Mouse (Mus musculus) liver, embryonic 11.5 days (tissue): ENCODE measurements at regions not wholly inside any gene's neighbourhood (a gene's known extent, or its start where the extent isn't known, plus 50 kb on each side); places are given as distances from the start of the nearest gene placed in this dataset.

ENCODE experiments used
- ATAC-seq: fragments of 200-750 bp; cut with Nextera tagmentation; replicated peaks from 2 replicates; pipeline ENCODE4 v1.8.0; 2017; ENCODE audit warnings: moderate number of reproducible peaks, mild to moderate bottlenecking, moderate TSS enrichment, moderate library complexity; ENCODE audit not compliant: low FRiP score
- DNase-seq: peaks from one replicate; pipeline ENCODE4 v3.0.0-alpha.2; 2017; ENCODE audit warnings: low spot score
- H3K27ac ChIP-seq: fragments of 300-500 bp; sonication (generic); 2 replicates; pipeline ENCODE4 v1.5.1; 2014; ENCODE audit warnings: mild to moderate bottlenecking, low read depth, low read length, control low read depth
- H3K27me3 ChIP-seq: fragments of 300-500 bp; sonication (generic); replicated peaks from 2 replicates; pipeline ENCODE4 v1.6.1; 2014; ENCODE audit warnings: low read length, mixed read lengths; ENCODE audit not compliant: control insufficient read depth, insufficient read depth
- H3K36me3 ChIP-seq: fragments of 300-500 bp; sonication (generic); 2 replicates; pipeline ENCODE4 v1.6.1; 2014; ENCODE audit warnings: mild to moderate bottlenecking, low read length, moderate library complexity, mixed read lengths; ENCODE audit not compliant: control insufficient read depth, insufficient read depth
- H3K4me1 ChIP-seq: fragments of 300-500 bp; sonication (generic); replicated peaks from 2 replicates; pipeline ENCODE4 v1.6.1; 2014; ENCODE audit warnings: low read length, mixed read lengths; ENCODE audit not compliant: control insufficient read depth, insufficient read depth
- H3K4me2 ChIP-seq: fragments of 300-500 bp; sonication (generic); 2 replicates; pipeline ENCODE4 v1.6.1; 2014; ENCODE audit warnings: mild to moderate bottlenecking, control low read depth, moderate library complexity
- H3K4me3 ChIP-seq: fragments of 300-500 bp; sonication (generic); 2 replicates; pipeline ENCODE4 v1.5.1; 2014; ENCODE audit warnings: low read depth, low read length, control low read depth
- H3K9ac ChIP-seq: fragments of 300-500 bp; sonication (generic); 2 replicates; pipeline ENCODE4 v1.6.1; 2014; ENCODE audit warnings: low read depth, low read length, control low read depth
- H3K9me3 ChIP-seq: fragments of 300-500 bp; sonication (generic); 2 replicates; pipeline ENCODE4 v1.6.1; 2016; ENCODE audit warnings: low read length, inconsistent platforms, mixed read lengths; ENCODE audit not compliant: control insufficient read depth
- WGBS: fragments of 180-500 bp; shearing (Covaris S2); extraction: QIAGEN DNeasy Blood & Tissue Kit; methylation state at CpG from one replicate; pipeline ENCODE4 v1.1.7; 2014; 5-methylcytosine and 5-hydroxymethylcytosine counted together

DNA sequence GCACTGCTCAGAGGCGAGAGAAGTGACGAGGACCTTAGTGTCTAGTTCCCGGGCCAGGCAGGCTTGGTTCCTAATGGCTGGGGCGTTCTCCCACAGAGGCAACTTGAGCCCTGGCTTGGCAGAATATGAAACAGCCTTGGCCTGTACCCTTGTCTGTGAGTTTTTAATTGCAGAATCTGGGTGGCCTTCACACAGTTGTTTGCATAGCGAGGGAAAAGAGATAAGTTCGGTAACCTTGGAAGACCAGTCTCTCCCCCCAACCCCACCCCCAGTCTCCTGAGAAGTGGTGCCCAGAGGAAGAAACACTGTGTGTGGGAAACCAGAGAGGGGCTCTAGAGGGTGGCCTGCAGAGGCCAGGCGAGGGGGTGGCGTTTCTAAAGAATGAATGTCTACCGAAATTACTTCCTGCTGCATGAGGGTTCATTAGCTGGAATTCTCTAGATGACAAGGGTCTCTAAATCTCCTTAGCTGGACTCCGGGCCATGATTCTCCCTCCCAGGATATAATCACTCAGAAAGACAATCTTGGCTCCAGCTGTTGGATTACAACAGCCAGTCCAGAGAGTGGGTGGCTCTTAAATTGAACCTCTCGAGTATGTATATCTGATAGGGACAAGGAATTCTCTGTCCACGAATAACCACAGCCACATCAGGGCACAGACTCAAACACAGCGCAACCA, 142.8 kb downstream of the Gm10260 start:
- no peak overlapping the region for H3K4me3 ChIP-seq
- no peaks in the 10 kb centered on the region for H3K27me3 ChIP-seq
- DNase-seq, result no peak
- WGBS, result 53% methylated on average over 13 of the region's 13 CpGs
- peaks cover 3% of the 10 kb centered on the region; the same call in 1 of the 2 replicates for H3K4me1 ChIP-seq
- H3K9ac ChIP-seq, result no peak overlapping the region
- H3K9me3 ChIP-seq, result no peaks in the 10 kb centered on the region
- ATAC-seq, result no peak
- 0 out of 2 replicates have a peak overlapping the region, but pooled peaks have one; percentile 16 for H3K27ac ChIP-seq
- H3K4me2 ChIP-seq, result no peak overlapping the region
- H3K36me3 ChIP-seq, result no peaks in the 10 kb centered on the region

DNA sequence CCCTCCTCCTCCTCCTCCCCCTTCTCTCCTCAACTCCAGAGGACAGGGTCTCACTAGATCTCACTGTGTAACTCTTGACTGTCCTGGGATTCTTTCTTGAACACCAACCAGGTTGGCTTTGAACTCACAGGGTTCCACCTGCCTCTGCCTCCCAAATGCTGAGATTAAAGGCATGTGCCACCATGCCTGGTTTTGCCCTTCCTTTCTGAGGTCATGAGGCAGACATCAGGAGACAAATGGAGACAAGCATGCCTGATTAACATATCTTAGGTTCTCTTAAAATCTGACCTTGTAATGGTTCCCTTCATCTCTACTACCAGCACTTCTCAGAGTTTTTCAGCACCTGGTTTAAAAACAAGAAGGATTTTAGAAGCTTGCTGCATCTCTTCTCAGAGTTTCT, 143.5 kb downstream of the Gm10260 start:
- ATAC-seq (no peak), DNase-seq (no peak)
- no peak overlapping the region for H3K27ac ChIP-seq
- H3K4me3 ChIP-seq, result no peak overlapping the region
- H3K9me3 ChIP-seq, result no peaks in the 10 kb centered on the region
- H3K9ac ChIP-seq, result no peak overlapping the region
- H3K4me1 ChIP-seq, result peaks cover 3% of the 10 kb centered on the region; the same call in 1 of the 2 replicates
- no peaks in the 10 kb centered on the region for H3K36me3 ChIP-seq
- H3K4me2 ChIP-seq, result no peak overlapping the region
- H3K27me3 ChIP-seq, result no peaks in the 10 kb centered on the region

DNA sequence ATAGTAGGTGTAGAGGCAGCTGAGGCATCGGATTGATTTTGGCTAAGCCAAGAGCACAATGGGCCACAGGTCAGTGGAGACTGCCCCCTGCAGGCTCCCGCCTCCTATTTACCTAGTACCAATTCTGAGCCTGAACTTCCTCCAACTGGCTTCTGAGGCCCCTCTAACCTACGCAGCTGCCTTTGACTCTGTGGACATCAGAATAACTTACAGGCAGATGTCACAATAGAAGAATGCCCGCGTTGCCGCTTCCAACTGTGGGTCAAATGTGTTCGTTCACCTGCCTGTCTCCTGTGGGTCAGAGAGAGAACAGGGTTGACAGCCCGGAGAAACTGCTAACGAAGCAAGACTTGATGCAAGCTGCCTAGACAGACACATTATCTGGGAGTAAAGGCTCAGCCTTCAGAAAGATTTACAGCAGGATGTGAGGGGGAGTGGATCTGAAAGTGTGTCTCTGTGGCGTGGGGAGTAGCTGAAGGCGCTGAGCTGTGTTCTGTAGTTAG, 153.2 kb downstream of the Gm10260 start:
- H3K27ac ChIP-seq, result no peak overlapping the region
- WGBS, result 25% methylated on average over 11 of the region's 11 CpGs
- no peaks in the 10 kb centered on the region for H3K36me3 ChIP-seq
- H3K4me3 ChIP-seq, result no peak overlapping the region
- no peaks in the 10 kb centered on the region for H3K4me1 ChIP-seq
- no peaks in the 10 kb centered on the region for H3K9me3 ChIP-seq
- ATAC-seq (no peak), DNase-seq (peak; percentile 39)
- no peak overlapping the region for H3K9ac ChIP-seq
- H3K27me3 ChIP-seq, result no peaks in the 10 kb centered on the region
- no peak overlapping the region for H3K4me2 ChIP-seq

DNA sequence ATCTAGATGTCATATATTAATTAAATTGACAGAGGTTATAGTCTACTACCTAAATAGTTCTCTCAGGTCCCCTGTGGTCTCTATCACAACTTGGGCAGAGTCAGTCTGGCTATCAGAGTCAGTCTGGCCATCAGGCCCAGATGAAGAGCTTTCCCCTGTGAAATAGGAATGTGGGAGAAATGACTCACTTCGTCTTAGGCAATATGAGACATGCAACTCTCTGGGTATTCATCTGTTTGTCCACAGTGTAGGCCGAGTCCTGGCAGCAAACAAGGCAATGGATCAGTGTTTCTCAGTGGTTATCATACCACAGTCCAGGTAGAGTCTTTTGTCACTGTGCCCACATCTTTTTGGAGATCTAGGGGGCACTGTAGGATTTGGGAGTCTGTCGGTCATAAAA, 156.0 kb downstream of the Gm10260 start:
- DNase-seq, result no peak
- WGBS, result 81% methylated on average over 3 of the region's 3 CpGs
- Histone ChIP-seq H3K4me1 (no peaks in the 10 kb centered on the region), H3K4me2 (no peak overlapping the region), H3K9me3 (no peaks in the 10 kb centered on the region), H3K27me3 (no peaks in the 10 kb centered on the region), H3K36me3 (no peaks in the 10 kb centered on the region), H3K4me3 (no peak overlapping the region), H3K27ac (no peak overlapping the region), H3K9ac (no peak overlapping the region)
- no peak for ATAC-seq

DNA sequence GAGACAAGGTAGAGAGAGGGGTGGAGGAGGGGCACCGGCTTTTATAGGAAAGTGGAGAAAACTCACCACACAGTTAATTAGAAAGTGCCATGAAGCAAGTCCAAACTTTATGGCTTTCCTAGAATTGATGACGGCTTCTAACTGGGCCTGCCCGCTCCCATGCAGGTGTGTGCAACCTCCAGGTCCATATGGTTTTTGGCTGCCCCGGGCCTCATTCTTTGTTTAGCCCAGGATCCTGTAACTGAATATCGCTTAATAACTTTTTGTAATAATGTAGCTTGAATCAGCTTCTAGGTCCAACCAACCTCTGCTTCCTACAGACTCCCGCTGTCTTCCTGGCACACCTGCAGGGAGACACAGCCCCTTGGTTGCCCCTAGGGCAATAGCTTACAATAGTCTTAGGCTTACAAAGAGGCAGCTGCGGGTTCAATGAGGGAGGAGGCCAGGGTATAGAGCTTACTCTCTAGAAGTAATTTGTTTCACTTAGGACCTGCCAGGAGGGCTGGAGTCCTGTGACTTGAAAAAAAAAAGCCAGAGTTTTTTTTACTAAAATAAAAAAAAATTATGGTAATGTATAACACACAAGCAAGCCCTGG, 159.2 kb downstream of the Gm10260 start:
- Histone ChIP-seq H3K27ac (no peak overlapping the region), H3K4me2 (no peak overlapping the region), H3K27me3 (no peaks in the 10 kb centered on the region), H3K9ac (no peak overlapping the region), H3K36me3 (no peaks in the 10 kb centered on the region), H3K9me3 (no peaks in the 10 kb centered on the region), H3K4me1 (no peaks in the 10 kb centered on the region), H3K4me3 (no peak overlapping the region)
- ATAC-seq (no peak), DNase-seq (no peak)
- 88% methylated on average over 7 of the region's 7 CpGs for WGBS

DNA sequence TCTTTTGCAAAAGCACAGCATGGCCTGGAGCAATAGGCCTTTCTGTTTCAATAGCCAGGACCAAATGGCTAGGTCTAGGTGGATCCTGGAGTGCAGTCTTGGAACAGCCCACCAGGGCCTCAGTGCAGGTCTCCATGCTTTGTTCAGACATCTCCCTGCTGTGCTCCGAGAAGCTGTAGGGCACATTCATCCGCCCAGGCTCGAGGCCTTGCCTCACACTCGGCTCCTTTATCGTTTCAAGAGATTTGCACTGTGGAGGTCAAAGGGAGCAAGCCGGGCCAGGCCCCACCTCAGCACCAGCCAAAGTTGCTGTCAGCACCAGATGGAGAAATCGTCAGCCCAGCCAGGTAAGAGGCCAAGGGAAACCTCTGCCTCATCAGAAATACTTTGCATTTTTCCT, 160.3 kb downstream of the Gm10260 start:
- H3K9ac ChIP-seq, result no peak overlapping the region
- H3K4me2 ChIP-seq, result no peak overlapping the region
- 79% methylated on average over 7 of the region's 7 CpGs for WGBS
- no peak for DNase-seq
- no peak overlapping the region for H3K4me3 ChIP-seq
- H3K27me3 ChIP-seq, result no peaks in the 10 kb centered on the region
- H3K4me1 ChIP-seq, result no peaks in the 10 kb centered on the region
- H3K27ac ChIP-seq, result no peak overlapping the region
- H3K36me3 ChIP-seq, result no peaks in the 10 kb centered on the region
- H3K9me3 ChIP-seq, result no peaks in the 10 kb centered on the region
- ATAC-seq, result no peak

DNA sequence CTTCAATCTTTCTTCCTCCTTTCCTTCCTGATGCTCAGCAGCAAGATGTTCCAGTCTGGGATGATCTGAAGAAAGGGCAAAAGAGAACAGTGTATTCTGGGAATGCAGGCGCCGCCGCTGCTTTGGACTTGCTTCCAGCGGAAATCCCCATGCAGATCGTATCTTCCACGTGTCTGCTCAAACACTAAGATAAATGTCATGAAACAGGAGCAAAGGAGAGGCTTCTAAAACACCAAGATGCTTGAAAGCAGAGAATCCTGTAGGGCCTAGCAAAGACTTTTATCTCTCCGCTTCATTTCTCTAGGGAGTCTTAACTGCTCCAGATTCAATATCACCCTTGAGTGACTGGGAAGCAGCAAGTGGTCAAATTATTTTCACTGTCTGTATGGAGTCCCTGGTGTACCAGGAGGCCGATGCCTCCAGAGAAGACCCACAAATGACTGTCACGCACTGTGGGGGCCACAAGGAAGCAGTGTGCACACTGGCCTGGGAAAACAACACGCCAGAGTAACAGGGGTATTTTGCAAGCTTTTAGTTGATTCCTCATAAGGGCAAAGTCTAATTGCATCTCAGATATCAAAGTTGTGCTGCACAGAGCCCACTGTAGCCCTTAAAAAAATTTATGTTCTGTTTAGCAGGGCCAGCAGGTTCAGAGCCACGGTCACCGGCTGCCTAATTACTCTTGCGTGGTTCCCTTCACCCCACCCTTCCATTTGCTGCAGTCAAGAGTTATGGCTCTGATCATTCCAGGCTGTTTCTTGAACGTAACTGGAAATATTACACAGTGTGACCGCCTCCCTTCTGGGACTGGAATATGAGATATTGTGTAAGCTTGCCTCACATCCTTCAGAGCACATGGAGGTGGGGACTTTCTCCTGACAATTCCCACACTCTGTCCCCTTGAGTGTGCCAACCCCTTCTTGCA, 161.7 kb downstream of the Gm10260 start:
- Histone ChIP-seq H3K9me3 (no peaks in the 10 kb centered on the region), H3K9ac (no peak overlapping the region), H3K27me3 (no peaks in the 10 kb centered on the region), H3K4me2 (no peak overlapping the region), H3K36me3 (no peaks in the 10 kb centered on the region), H3K4me3 (no peak overlapping the region), H3K27ac (no peak overlapping the region), H3K4me1 (no peaks in the 10 kb centered on the region)
- no peak for DNase-seq
- WGBS, result 68% methylated on average over 15 of the region's 15 CpGs
- no peak for ATAC-seq

DNA sequence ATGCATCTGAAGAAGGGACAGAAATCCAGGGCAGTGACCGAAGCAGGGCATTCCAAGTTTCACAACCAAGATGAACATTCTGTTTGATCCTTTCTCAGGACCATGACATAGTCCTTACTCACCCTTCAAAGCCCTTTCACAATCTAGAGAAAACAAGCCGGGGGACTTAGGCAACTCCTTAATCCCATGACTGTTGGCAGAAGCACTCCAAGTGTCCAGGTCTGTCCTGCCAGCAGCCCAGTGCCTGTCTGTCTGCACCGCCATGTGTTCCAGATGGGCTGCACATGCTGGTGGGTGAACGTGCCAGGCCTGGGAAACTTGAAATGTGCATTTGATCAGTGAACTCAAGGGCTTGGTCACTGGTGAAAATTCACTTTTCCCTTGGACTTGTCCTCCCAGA, 165.6 kb downstream of the Gm10260 start:
- no peak for ATAC-seq
- Histone ChIP-seq H3K4me1 (no peaks in the 10 kb centered on the region), H3K4me2 (no peak overlapping the region), H3K27me3 (no peaks in the 10 kb centered on the region), H3K36me3 (no peaks in the 10 kb centered on the region), H3K4me3 (no peak overlapping the region), H3K9me3 (no peaks in the 10 kb centered on the region), H3K27ac (no peak overlapping the region), H3K9ac (no peak overlapping the region)
- WGBS, result 82% methylated on average over 4 of the region's 4 CpGs
- no peak for DNase-seq
